Mouse (Mus musculus): ENCODE data around the gene Lrrc38.

The Lrrc38 gene

GRCm38 (mm10) chr4:143350047-143351015 lies 774 bp downstream of the Lrrc38 start:
- peak in 1 of 2 experiments; percentile 13 for DNase-seq (ENCODE audit: low spot score in 2 of 2)

DNA sequence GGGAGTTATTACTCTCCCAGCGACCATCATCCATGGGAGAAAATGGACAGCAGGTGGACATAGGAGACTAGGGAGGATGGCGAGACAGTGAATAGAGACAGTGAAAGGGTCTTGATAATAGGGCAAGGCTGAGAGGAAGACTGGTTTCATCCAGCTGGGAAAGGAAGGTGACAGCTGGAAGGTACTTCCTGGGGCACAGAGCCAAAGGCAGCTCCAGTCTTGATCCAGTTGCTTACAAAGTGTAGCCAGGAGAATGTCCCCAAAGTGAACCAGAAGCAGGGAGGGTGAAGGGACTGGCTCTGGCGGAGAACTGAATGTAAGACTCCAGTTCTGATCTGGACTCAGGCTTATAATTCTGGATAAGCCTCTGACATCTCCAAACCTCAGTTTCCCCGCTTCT lies 2.7 kb downstream of the Lrrc38 start:
- no peak for DNase-seq (ENCODE audit: low spot score in 2 of 2)

DNA sequence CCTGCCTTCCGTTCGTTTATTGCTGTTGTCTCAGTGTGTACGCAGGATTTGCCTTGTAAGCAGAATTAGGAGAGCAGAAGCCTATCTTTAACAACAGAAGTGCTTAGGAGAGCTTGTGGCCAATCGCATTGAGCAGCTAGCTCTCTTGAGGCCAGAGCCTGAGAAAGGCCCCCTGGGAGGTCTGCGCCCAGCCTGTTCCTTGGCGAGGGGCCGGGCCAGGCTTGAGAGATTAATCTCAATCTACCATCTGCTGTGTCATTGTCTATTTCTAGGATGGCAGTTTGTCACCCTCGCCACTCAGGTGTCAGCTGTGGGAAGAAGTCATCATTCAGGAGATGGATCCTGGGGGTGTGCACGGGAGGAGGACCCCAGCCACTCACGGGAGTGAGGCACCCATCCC lies 12.0 kb downstream of the Lrrc38 start:
- DNase-seq (ENCODE audit: low spot score in 2 of 2): no peak

DNA sequence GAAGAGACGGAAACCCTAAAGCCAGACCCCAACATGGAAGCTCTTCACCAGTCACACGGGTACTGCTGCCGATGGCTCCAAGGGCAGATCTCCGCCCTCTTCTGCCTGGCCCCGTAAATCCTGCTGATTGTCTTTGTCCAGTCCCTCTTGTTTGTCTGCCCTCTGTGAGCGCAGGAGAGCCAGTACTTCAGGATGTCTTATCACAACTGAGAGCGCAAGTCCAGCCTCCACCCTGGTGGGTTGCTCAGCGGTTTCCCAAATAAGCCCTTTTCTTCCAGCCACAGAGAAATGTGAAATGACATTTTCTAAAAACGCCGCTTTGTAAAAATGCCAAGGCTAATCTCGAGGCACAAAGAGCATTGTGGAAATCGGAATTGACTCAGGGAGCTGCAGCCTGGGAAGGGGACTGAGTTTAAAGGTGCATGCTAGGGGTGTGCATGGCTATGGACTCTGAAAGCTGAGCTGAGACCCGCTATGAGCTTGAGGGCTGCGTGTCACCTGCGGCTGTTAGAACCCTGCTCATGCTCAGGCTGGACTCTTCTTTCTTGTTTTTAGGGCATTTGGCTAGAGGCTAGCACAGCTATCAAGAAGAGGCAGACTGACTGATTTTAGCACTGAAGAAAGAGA lies 17.0 kb downstream of the Lrrc38 start:
- no peak for DNase-seq (ENCODE audit: low spot score in 2 of 2)

GRCm38 (mm10) chr4:143379480-143379879 lies 29.9 kb downstream of the Lrrc38 start:
- no peak for DNase-seq (ENCODE audit: low spot score in 2 of 2)

DNA sequence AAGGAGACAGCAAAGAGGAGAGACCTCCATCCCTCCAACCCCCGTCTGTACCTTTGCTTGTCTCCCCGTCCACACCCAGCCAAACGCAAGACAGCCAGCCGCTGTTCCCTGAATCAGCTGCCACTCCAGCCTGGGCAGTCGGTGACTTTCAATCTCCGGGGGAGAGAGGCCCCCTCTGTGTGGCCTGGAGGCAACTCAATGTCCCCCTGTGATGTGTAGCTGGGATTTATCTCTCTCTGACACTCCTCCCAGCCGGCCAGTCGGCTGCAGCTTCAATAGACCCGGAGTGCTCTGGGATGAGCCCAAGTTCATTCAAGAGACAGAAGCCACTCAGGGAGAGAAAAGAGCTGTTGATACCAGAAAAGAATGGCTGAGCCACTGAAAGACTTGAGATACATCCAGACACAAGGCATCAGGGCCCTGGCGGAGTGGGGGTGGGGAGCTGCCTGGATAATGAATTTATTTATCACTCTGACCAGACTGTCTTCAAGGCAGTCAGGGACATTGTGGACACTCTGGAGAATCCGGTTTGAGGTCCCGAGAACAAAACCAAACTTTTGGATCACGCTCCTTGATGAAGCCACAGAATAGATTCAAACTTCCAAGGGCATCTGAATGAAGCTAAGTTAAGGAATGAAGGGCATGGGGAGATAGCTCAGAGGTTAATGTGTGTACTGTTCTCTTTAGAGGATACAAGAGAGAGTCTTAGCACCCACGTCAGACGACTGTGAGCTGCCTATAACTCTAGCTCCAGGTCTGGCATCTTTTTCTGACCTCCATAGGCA lies 30.6 kb downstream of the Lrrc38 start:
- peak in 1 of 2 experiments; percentile 7 for DNase-seq (ENCODE audit: low spot score in 2 of 2)

DNA sequence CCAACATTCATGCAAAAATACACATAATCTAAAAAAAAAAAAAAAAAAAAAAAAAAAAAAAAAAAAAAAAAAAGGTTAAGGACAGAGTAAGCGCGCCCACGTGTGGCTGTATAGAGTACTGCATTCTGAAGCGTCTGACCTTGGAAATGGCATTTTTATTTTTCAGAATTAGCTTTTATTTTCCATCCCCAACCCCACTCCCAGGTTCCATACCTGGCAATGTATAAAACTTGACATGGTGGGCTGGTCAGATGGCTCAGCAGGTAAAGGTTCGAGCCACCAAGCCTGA lies 31.1 kb downstream of the Lrrc38 start:
- peak in 1 of 2 experiments; percentile 51 for DNase-seq (ENCODE audit: low spot score in 2 of 2)

GRCm38 (mm10) chr4:143382163-143382562 lies 32.6 kb downstream of the Lrrc38 start:
- DNase-seq (ENCODE audit: low spot score in 2 of 2): no peak

DNA sequence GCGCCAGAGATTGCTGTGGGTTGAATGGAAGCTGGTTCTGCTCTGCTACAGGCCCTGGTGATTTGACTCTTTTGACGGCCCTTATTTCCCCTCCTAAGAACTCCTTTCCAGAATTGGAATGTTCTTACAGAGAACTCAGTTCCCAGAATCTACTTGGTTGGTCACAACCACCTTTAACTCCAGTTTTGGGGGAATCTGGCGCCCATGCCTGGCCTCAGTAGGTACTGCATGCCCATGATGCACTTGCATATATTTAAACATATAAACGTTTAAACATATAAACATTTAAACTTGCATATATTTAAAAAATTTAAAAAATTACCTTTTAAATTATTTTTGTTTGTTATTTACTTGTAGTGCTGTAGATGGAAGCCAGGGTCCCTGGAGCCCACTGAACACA lies 34.1 kb downstream of the Lrrc38 start:
- peak in 1 of 2 experiments; percentile 18 for DNase-seq (ENCODE audit: low spot score in 2 of 2)

GRCm38 (mm10) chr4:143388955-143389702 lies 39.6 kb downstream of the Lrrc38 start:
- peak; percentile 42 to 59 for DNase-seq (ENCODE audit: low spot score in 2 of 2)

GRCm38 (mm10) chr4:143394181-143394580 lies 44.6 kb downstream of the Lrrc38 start, which contains the start of gene Pramel1:
Pramel1 (plus strand) TSS chr4:143394428.
- no peak for DNase-seq (ENCODE audit: low spot score in 2 of 2)

- DNase-seq (ENCODE audit: low spot score in 2 of 2): no peak
Measured at GRCm38 (mm10) chr4:143411566-143412218, 62.1 kb downstream of the Lrrc38 start.

GRCm38 (mm10) chr4:143412219-143413092 lies 62.9 kb downstream of the Lrrc38 start, which contains the start of gene Pramef8:
Pramef8 (plus strand) TSS chr4:143412426.
- DNase-seq (ENCODE audit: low spot score in 2 of 2): peak; percentile 77 to 87

DNA sequence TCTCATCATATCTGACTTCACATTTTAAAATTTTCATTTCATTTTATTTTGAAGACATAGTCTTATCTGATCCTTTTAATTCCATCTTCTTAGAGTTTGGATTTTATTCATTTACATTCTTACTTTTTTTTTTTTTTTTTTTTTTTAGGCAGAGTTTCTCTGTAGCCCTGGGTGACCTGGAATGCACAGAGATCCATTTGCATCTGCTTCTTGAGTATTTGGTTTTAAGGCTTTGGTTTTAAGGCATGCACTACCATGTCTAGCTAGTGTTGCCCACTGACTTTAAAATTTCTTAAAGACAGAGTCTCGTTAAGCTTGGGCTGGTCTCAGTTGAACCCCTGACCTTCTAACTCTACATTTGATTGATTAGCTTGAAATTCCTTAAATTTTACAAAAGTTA lies 64.1 kb downstream of the Lrrc38 start:
- DNase-seq (ENCODE audit: low spot score in 2 of 2): no peak

DNA sequence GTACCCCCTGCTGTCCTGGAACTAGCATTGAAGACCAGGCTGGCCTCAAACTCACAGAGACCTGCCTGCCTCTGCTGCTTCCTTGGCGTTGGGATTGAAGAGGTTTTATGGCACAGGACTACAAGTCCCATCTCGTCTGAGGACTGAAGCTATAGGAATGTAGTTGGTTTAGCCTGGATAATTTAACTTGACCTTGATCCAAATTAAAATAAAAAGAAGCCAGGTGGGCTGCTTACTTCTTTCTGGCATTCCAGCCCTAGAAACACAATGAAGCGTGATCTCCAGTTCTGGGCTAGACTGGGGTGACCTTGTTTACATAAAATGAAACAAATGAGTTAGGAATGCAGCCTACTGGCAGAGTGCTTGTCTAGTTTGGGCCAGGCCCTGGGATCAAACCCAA lies 64.6 kb downstream of the Lrrc38 start:
- DNase-seq (ENCODE audit: low spot score in 2 of 2): no peak
